Mouse (Mus musculus) hindbrain, embryonic 11.5 days (tissue): ENCODE data around the gene Trmt10b. TPM values are rescaled to one million over a fixed set of nuclear protein-coding genes. Genes with fewer than 3 reads are reported as not detected.

Source experiments
- ATAC-seq: fragments of 200-750 bp; cut with Nextera tagmentation; 2 replicates; pipeline ENCODE4 v1.8.0; 2017; ENCODE audit warnings: mild to moderate bottlenecking, moderate TSS enrichment, moderate library complexity; ENCODE audit not compliant: low FRiP score
- DNase-seq: peaks from one replicate; pipeline ENCODE4 v3.0.0-alpha.2; 2015; ENCODE audit warnings: low spot score
- H3K27ac ChIP-seq: fragments of 300-500 bp; sonication (generic); 2 replicates; pipeline ENCODE4 v1.5.1; 2014; ENCODE audit warnings: mild to moderate bottlenecking, low read depth, low read length
- H3K27me3 ChIP-seq: fragments of 300-500 bp; sonication (generic); 2 replicates; pipeline ENCODE4 v1.6.1; 2014; ENCODE audit warnings: mild to moderate bottlenecking, low read length, moderate library complexity, mixed read lengths; ENCODE audit not compliant: control insufficient read depth, insufficient read depth
- H3K36me3 ChIP-seq: fragments of 300-500 bp; sonication (generic); 2 replicates; pipeline ENCODE4 v1.6.1; 2014; ENCODE audit warnings: mild to moderate bottlenecking, low read length, moderate library complexity, mixed read lengths; ENCODE audit not compliant: control insufficient read depth, insufficient read depth
- H3K4me1 ChIP-seq: fragments of 300-500 bp; sonication (generic); replicated peaks from 2 replicates; pipeline ENCODE4 v1.6.1; 2014; ENCODE audit warnings: low read length, mixed read lengths; ENCODE audit not compliant: control insufficient read depth, insufficient read depth
- H3K4me2 ChIP-seq: fragments of 300-500 bp; sonication (generic); replicated peaks from 2 replicates; pipeline ENCODE4 v1.6.1; 2014; ENCODE audit warnings: mild to moderate bottlenecking, low read depth, low read length
- H3K4me3 ChIP-seq: fragments of 300-500 bp; sonication (generic); 2 replicates; pipeline ENCODE4 v1.5.1; 2014; ENCODE audit warnings: low read depth, low read length
- H3K9ac ChIP-seq: fragments of 300-500 bp; sonication (generic); 2 replicates; pipeline ENCODE4 v1.6.1; 2014; ENCODE audit warnings: low read depth, low read length
- H3K9me3 ChIP-seq: fragments of 300-500 bp; sonication (generic); 2 replicates; pipeline ENCODE4 v1.6.1; 2016; ENCODE audit warnings: low read length; ENCODE audit not compliant: control insufficient read depth
- WGBS: fragments of 180-500 bp; shearing (Covaris S2); extraction: QIAGEN DNeasy Blood & Tissue Kit; methylation state at CpG from one replicate; pipeline ENCODE4 v1.1.7; 2014; 5-methylcytosine and 5-hydroxymethylcytosine counted together
- polyA plus RNA-seq: library from polyadenylated mRNA; unstranded; fragments of >200 nt; fragmentation: Nextera tagmentation; extraction: Ambion mirVana; gene quantifications from 2 replicates; pipeline ENCODE4 v1.2.1, GENCODE M21; 2014

Trmt10b gene
- polyA plus RNA-seq, 1 experiment from 2014 or later = 24.5 TPM

DNA sequence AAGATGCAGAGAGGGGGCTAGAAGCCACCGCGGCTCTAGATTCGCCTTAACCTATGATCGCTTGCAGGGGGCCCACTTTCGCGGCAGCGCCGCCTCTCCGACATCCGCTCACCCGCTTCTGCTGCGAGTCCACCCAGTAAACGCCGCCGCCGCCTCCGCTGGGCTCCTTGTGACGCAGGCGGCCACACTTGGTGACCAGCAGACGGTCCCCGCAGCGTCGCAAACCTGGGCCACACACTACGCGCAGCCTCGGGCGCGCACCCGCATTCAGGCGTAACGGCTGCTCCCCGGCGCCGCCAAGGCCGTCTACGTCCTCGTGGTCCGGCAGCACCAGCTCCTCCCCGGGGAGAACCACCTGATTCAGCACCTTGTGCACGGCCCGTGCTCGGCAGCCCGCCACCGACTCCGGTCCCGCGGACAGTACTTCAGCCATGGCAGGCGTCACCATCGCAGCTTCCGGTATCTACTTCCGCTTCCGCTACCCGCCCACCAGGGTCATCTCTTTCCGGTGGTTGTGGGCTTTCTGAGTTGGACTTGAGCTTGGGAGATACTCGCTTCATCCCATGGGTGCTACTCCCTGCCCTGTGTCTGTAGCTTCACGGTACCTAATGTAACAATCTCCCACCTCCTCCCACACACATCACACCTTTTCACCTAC is 23.4 kb downstream of the Trmt10b start:
- Histone ChIP-seq H3K27me3 (no peaks in the 10 kb centered on the region; the same call in 1 of the 2 replicates), H3K4me1 (no peaks in the 10 kb centered on the region), H3K4me3 (peak overlapping the region; percentile 95), H3K9ac (peak overlapping the region; percentile 89), H3K27ac (peak overlapping the region; percentile 74), H3K9me3 (no peaks in the 10 kb centered on the region), H3K4me2 (peak overlapping the region; percentile 45), H3K36me3 (peaks cover 3% of the 10 kb centered on the region; the same call in 1 of the 2 replicates)
- peak; percentile 87 for DNase-seq
- peak; percentile 86 for ATAC-seq
- WGBS = under 1% methylated on average over 56 of the region's 56 CpGs

- Histone ChIP-seq H3K27ac (no peak overlapping the region), H3K9ac (no peak overlapping the region), H3K27me3 (no peaks in the 10 kb centered on the region), H3K4me2 (no peak overlapping the region), H3K4me3 (no peak overlapping the region), H3K9me3 (no peaks in the 10 kb centered on the region), H3K4me1 (no peaks in the 10 kb centered on the region), H3K36me3 (no peaks in the 10 kb centered on the region)
- no peak for DNase-seq
- 88% methylated on average over 7 of the region's 7 CpGs for WGBS
- ATAC-seq = no peak
Observed at GRCm38 (mm10) chr4:45331139-45331538, 34.2 kb downstream of the Trmt10b start.

DNA sequence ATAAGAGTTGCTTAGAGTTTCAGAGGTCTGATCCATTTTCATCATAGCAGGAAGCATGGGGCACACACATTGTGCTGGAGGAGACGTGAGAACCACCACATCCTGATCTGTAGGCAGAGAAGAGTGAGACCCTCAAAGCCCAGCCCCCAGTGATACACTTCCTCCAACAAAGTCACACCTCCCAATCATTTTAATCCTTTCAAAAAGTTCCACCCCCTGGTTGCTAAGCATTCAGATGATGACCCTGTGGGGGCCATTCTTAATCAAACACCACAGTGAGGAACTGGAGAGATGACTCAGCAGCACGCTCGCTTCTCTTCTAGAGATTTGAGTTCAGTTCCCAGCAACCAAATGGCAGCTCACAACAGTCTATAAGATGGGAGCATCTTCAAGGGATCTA is 35.5 kb downstream of the Trmt10b start:
- H3K4me1 ChIP-seq = no peaks in the 10 kb centered on the region
- H3K9me3 ChIP-seq = no peaks in the 10 kb centered on the region
- no peaks in the 10 kb centered on the region for H3K36me3 ChIP-seq
- H3K27ac ChIP-seq = no peak overlapping the region
- ATAC-seq (no peak), DNase-seq (no peak)
- H3K4me2 ChIP-seq = no peak overlapping the region
- 75% methylated on average over 3 of the region's 3 CpGs for WGBS
- no peaks in the 10 kb centered on the region for H3K27me3 ChIP-seq
- H3K9ac ChIP-seq = no peak overlapping the region
- no peak overlapping the region for H3K4me3 ChIP-seq

GRCm38 (mm10) chr4:45341226-45341625 is 44.3 kb downstream of the Trmt10b start:
- 0 out of 2 replicates have a peak overlapping the region, but pooled peaks have one; percentile 51 for H3K4me2 ChIP-seq
- H3K9me3 ChIP-seq = no peaks in the 10 kb centered on the region
- 62% methylated on average over 9 of the region's 9 CpGs for WGBS
- H3K36me3 ChIP-seq = no peaks in the 10 kb centered on the region
- DNase-seq (no peak), ATAC-seq (no peak)
- H3K27me3 ChIP-seq = no peaks in the 10 kb centered on the region
- H3K4me3 ChIP-seq = no peak overlapping the region
- H3K9ac ChIP-seq = no peak overlapping the region; the same call in 1 of the 2 replicates
- H3K27ac ChIP-seq = peak overlapping the region; percentile 77; the same call in 1 of the 2 replicates
- H3K4me1 ChIP-seq = no peaks in the 10 kb centered on the region

DNA sequence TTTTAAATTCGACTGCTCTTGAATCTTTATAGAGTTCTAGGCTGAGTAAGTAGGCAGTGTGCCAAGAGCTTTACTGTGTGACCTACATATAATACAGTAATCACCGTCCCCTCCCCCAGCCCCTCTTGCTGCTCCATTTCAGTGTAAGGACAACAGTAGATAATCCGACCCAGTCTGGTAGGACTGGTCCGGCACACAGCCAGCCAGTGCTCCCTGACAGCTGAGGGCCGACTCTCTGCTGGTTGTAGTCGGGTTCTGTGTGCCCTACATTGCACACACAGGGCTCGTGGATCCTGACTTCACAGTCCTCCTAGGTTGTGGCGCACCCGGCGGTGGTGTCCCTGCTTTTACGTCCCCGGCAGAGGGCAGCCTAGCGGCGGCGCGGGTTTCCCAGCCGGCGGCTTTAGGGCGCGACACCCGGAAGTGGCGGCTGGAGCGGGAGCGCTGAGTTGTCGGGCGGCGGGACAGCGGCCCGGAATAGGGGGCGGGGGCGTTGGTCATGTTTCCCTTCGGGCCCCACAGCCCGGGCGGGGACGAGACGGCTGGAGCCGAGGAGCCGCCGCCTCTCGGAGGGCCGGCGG is 44.8 kb downstream of the Trmt10b start, which contains the start of gene Dcaf10:
Gene Dcaf10, plus strand, starts transcription at position 433 of the 581 bp plus-strand sequence.
- Histone ChIP-seq H3K4me2 (peak within 1 kb of the TSS; percentile 71), H3K4me3 (peak within 1 kb of the TSS; percentile 59), H3K9ac (peak within 1 kb of the TSS; percentile 73), H3K27ac (peak within 1 kb of the TSS; percentile 77), H3K9me3 (no peaks in the 10 kb centered on the region), H3K27me3 (no peaks in the 10 kb centered on the region), H3K4me1 (no peaks in the 10 kb centered on the region), H3K36me3 (no peaks in the 10 kb centered on the region)
- ATAC-seq = peak; percentile 93
- peak; percentile 96 for DNase-seq
- WGBS = 2% methylated on average over 35 of the region's 42 CpGs

- H3K4me2 ChIP-seq = peak within 1 kb of the TSS; percentile 71
- H3K4me3 ChIP-seq = peak within 1 kb of the TSS; percentile 59
- DNase-seq = no peak
- H3K27ac ChIP-seq = peak within 1 kb of the TSS; percentile 77
- H3K9ac ChIP-seq = peak within 1 kb of the TSS; percentile 73
- under 1% methylated on average over 71 of the region's 76 CpGs for WGBS
- no peaks in the 10 kb centered on the region for H3K4me1 ChIP-seq
- H3K36me3 ChIP-seq = no peaks in the 10 kb centered on the region
- no peaks in the 10 kb centered on the region for H3K9me3 ChIP-seq
- no peaks in the 10 kb centered on the region for H3K27me3 ChIP-seq
- peak; percentile 86 for ATAC-seq
Observed at GRCm38 (mm10) chr4:45342286-45343155, 45.6 kb downstream of the Trmt10b start, which contains the start of gene Exosc3. TSS of gene Exosc3 (minus strand) at chr4:45342732.

GRCm38 (mm10) chr4:45356653-45357052 is 59.7 kb downstream of the Trmt10b start:
- no peaks in the 10 kb centered on the region for H3K9me3 ChIP-seq
- no peaks in the 10 kb centered on the region for H3K27me3 ChIP-seq
- WGBS = 91% methylated on average over 3 of the region's 3 CpGs
- no peak overlapping the region for H3K27ac ChIP-seq
- no peak overlapping the region for H3K9ac ChIP-seq
- DNase-seq (no peak), ATAC-seq (no peak)
- H3K4me2 ChIP-seq = no peak overlapping the region
- H3K4me3 ChIP-seq = no peak overlapping the region
- no peaks in the 10 kb centered on the region for H3K36me3 ChIP-seq
- H3K4me1 ChIP-seq = no peaks in the 10 kb centered on the region
